Mouse (Mus musculus) adrenal gland, adult 8-10 months (tissue): ENCODE data around the gene Smoc1. TPM values are rescaled to one million over a fixed set of nuclear protein-coding genes. Genes with fewer than 3 reads are reported as not detected.

Source experiments
- DNase-seq: peaks from one replicate; pipeline ENCODE4 v3.0.0; 2022
- total RNA-seq, 4 experiments: library from RNA; stranded (reverse); gene quantifications; 2 replicates each; pipeline ENCODE4 v1.2.4; 2022

The Smoc1 gene
- total RNA-seq, 4 experiments from 2014 or later, result 130 to 186 (median 164) TPM

DNA sequence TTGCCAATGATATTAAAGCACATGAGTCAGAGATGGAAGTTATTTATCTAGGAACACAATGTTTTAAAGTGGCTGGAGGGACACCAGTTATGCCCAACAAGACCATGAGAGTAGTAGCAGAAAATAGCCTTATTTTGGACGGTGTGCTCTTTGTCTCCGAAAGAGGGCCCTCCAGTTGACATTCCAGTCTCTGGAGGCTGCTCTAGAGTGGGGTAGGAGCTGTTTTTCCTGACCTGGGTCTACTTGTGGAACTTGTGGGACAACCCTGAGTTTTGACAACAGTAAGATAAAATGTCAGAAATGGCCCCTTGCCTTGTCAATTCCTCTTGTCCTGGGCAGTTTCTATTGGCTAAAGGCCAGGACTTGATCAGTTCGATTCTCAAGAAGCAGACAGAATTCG, 104.5 kb downstream of the Smoc1 start:
- no peak for DNase-seq

DNA sequence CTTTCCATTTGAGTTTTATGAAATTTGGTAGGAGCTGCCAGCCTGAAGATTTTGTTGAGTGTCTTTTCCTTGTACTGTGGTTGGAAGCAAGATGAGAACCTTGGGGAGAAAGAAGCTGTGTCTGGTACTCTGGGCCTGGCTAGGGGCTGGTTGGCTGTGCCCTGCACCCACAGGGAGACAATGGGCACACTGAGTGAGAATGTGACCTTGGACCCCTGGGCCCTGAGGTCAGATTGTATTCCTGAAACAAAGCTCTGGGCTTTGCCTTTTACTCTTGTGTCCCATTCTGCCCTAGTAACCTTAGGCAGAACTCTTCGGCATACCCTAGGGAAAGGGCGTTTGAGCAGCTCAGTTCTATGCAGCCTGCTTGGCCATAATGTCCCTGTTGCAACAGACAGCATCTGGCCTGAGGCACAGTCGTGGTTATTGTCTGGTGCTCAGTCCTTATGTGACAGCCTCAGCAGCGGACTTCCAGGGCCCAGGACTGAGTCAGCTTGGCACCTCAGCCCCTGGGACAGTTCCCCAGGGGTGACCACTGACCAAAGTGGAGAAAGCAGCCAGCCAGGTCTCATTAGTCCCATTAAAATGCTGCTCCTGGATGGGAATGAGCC, 106.6 kb downstream of the Smoc1 start:
- DNase-seq, result no peak

DNA sequence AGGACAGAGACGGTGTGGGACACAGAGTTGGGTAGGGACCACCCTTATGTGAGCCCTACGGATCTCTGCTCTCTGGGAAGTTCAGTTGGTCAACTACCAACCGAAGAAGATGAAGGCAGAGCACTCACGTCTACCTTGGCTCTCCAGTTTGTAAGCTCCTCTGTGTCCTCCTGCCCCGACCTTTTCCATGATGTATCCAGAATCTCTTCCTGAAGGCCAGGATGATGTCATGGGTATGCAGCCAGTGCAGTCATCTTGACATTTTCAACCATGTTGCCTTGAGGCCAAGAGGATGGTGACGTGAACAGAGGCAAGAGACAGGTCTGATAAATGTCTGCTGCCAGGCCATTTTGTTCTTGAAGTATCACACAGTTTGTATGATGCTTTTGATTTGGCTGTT, 111.6 kb downstream of the Smoc1 start:
- DNase-seq, result peak; percentile 63

DNA sequence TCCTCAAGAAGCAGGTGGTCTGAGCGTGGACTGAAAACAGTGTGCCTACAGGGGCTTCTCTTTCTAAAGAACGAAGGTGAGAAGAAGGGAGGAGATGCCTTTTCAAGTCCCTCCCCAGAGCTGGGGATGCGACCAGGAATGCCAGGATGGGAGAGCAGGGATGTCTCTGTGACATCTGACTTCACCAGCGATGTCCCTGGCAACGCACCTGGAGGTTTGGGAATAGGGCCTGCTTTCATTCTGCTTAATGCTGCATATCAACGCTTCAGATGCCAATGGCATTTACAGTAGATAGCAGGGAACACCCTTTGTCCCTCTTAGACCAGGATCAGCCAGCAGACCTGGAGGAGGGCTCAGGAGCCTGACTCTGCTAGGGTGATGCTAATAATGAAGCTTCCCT, 112.9 kb downstream of the Smoc1 start:
- DNase-seq, result no peak

DNA sequence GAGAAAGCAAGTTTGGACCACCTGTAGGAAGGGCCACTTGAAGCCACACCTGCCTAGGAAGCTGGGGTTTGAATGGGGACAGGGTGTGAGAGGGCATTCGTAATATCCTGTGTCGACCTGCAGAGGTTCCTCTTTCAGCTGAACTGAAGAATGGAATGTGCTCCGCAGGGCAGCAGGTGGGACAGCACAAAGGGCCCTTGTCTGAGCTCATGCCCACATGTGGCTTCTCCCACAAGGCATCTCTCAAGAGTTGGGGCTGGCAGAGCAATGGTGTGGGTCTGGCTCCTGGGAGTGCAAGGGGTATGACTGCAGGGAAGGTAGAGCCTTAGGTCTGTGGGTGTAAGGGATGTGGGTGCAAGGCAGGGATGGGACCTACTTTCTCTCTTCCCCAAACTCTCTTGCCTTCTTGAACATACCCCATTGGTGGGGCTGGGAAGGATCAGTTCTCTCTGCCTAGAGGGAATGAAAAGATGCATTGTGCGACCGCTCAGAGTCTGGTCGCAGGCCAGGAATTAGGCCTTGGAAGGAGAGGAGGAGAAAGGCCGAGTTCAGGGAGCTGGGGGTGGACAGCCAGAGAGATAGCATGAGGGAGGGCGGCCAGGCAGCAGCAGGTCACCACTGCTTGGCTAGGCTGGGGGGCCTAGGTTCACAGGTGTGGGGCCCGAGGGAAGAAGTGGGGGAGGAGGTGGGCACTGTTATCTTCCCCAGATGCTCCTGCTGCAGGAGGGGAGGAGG, 114.2 kb downstream of the Smoc1 start:
- peak; percentile 63 for DNase-seq

DNA sequence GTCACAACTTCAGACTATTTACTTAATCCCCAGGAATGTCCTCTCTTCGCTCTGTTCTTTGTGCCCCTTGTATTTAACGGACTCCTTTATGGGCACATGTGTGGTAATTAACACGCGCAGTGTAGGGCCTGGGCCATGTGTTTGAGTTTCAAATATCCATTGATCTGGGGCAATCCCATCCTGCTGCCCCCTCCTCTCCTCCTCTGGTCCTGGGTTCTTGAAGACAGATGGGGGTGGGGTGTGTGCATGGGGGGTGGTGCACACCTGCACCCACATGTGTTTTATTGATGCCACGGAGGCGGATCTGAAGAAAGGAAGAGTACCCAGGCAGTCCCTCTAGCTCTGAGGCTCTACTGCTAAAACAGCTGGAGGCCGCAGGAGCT, 114.7 kb downstream of the Smoc1 start:
- DNase-seq, result no peak

DNA sequence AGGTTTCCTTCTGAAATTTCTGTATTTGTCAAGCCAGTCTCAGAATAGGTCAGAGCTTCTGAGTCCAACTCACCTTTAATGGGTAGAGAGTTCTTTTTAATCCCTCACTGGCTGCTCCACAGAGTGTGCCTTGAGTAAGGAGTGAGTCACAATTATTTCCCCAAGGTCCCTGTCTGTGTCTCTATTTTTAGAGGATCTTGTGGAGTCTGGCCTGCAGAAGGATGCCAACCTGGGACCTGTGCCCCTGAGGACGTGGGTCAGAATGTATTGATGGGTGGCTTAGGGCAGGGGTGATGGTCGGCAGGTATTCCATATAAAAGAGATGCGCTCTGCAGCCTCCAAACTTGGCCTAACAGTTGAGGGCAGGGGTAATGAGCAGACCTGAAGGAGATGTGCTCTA, 115.6 kb downstream of the Smoc1 start:
- no peak for DNase-seq

DNA sequence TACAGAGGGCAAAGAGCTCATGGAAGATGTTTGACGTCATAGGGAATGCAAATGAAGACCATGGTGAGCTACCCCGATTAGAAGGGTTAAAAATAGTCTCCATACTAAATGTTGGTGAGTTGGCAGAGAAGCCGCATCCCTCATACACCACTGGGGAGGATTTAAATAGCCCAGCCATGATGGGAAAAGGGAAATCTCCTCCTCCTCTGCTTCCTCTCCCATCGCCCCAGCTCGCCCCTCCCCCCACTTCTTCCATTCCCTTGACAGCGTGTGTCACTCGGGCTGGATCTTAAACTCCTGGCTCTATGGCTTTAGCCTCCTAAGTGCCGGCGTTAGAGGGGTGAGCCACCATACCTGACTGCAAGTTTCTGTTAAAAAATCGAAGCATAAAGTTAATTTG, 117.6 kb downstream of the Smoc1 start:
- DNase-seq, result no peak

DNA sequence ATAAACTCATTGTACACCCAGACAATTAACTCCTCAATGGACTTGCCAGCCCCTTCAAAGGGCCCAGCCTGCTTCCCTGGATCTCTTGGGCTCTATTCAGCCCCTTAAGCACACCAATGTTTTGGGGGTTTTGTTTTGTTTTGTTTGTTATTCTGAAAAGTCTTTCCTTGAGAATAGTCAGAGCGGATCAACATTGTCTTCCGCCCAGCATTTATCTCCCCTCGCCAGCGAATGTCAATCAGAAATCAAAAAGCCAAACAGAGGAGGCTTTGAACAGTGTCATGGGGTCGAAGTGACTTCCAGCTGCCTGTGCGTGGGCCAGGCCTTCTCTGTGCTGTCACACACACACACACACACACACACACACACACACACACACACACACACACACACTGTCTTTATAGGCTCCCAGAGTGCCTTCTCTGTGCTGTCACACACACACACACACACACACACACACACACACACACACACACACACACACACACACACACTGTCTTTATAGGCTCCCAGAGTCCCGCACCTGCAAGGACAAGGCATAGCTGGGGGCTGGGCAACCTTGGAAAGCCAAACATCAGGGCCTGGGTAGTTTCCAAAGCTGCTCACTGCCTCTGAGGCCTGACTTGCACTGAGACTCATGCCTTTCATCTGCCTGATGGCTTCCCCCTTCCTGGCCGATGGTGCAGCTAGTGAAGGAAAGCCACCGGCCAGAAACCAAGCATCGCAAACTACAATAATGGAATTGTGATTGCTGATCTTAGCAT, 120.0 kb downstream of the Smoc1 start:
- peak; percentile 74 for DNase-seq

DNA sequence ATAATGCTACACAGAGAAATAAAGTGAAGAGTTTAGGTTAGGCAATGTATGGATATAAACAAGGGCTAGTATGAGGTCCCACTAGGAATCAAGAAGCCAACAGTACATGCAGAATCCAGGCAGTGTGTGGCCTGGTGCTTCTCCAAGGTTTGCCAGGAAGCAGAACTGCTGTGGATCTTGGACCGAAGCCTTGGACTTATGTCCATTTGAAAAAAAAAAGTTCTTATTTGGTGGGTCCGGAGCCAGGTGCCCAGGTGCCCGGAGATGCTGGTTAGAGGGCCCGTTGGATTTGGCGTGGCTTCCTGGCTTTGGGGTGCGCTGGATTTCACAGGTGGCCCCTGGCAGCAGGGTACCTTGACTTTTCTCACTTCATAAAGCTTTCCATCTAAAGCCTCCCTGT, 121.3 kb downstream of the Smoc1 start:
- DNase-seq, result no peak

DNA sequence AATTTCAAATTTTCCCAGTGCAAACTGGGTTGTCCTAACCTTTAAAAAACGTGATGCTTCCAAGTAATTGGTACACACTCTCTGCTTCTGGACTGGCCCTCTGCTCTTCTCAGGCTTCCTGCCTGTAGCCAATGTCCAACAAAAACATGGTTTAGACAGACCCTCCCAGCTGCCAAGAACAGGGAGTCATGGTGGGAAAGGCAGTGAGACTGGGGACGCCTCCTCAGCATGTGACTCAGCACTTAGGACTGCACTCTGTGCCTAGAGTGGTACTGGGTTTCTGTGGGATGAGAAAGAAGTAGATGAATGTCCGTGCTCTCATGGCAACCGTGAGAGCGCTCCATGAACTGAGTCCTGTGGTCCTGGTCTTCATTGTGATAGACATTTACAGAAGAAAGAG, 124.3 kb downstream of the Smoc1 start:
- DNase-seq, result no peak

DNA sequence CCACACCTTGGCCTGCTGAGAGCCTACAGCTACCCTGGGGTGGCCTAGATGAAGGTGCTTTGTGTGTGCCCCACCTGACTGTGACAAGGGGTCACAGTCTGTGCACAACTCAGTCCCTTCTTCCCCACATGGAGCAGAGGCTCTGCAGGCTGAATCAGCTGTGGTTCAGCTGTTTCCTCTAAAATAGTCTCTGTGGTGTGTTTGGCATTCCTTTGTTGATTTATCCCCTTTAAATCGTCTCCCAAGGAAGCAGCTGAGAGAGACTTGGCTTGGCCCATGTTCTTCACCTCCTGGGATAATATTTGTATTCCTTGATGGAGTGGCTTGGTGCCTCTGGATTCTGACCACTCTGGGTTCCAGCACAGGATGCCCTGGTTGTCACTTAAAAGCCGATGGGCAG, 125.5 kb downstream of the Smoc1 start:
- DNase-seq, result no peak

DNA sequence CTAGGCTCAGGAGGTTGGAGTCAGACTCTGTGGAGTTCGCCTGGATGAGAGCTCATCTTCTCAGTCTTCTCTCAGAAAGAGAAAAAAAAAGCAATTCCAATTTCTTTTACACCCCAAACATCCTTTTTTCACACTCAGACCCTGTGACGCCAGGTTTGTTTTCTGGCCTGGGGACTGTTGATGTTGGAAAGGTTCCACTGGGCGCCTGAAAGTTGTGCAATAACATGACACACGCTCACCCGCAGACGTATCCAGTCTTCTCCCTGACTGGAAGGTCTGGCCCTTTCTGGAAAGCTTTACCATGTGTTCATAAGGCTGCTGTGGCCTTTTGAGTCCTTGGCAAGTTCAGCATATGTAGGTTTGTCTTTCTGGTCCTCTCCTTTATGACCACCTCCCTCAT, 129.1 kb downstream of the Smoc1 start:
- no peak for DNase-seq

DNA sequence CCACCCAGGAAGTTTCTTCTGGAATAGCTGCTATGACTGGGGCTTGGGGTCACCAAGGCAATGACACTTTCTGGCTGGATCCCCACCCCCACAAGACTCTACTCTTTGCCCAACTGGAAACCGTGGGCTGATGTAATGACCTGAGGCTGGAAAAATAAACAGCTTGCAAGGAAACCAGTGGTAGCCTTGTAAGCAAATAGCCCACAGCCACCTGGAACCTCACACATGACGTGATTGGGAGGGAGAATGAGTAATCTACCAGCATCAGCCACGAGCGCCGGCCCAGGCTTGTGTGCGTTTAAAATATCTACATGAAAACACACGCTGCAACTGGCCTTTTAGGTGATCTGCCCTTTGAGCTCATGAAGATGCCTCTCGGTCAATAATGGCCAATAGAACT, 130.2 kb downstream of the Smoc1 start:
- no peak for DNase-seq

DNA sequence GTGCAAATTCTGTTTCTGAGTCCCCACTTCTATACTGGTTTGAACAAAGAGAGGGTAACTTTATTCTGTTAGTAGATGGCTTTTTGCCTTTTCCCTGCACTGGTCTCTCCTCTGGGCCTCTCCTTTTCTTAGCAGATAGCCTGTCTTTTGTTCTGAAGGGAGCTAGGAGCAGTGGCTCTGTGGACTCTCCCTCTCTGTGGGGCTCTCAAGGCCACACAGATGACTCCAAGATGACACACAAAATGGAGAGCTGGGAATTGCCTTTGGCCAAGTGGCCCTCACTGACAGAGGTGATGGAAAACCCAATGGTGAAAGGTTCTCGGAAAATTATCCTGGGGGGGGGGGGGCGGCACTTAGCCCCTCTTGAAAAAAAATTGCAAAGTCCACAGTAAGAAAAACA, 133.3 kb downstream of the Smoc1 start:
- DNase-seq, result no peak

DNA sequence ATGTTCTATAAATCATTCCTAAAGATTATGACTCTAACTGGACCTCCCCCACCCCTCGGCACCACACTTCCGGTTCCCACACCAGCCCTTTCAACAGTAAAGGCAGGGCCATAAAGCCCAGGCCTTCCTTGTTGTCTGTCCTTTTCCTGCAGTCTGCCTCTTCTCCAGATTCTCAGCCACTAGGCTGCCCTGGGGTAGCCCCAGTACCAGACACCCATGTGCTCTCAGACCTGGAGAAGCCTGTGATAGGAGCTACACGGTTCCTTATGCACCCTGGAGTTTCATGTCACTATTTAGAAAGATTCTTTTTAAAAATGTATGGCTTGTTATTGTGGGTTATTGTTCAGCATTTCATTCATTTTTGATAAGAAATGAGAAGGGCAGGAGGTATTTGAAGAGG, 133.8 kb downstream of the Smoc1 start:
- DNase-seq, result no peak

DNA sequence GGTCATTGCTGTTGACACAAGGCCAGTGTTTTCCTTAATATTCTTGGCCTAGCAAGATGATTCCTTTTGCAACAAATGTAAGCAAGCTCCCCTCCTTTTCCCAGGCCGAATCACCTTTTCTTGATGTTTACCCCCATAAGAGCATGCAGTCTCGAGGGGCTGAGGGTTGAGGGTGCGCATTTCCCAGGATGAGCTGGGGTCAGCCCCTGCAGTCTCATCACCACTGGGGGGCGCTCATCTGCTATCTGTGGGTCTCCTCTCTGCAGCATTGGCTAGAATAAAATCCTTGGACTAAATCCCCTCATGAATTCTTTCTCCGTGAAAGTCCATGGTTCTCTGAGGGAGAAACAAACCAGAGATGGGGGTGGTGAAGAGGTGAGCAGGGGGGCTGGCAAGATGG, 134.2 kb downstream of the Smoc1 start:
- peak; percentile 61 for DNase-seq

DNA sequence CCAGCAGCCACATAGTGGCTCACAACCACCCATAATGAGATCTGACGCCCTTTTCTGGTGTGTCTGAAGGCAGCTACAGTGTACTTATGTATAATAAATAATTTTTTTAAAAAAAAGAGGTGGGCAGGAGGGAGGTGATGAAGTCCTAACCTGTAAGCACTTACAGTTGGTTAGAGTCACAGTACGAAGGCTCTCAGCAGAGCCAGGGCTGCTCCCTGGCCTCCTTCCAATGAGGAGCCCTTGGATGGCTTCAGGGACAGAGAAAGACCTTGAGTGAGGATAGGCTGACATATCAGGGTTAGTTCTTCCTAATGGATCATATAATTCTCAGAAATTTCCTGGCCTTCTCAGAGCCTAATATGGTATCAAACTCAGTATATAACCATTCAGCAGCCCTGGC, 134.7 kb downstream of the Smoc1 start:
- peak; percentile 91 for DNase-seq

DNA sequence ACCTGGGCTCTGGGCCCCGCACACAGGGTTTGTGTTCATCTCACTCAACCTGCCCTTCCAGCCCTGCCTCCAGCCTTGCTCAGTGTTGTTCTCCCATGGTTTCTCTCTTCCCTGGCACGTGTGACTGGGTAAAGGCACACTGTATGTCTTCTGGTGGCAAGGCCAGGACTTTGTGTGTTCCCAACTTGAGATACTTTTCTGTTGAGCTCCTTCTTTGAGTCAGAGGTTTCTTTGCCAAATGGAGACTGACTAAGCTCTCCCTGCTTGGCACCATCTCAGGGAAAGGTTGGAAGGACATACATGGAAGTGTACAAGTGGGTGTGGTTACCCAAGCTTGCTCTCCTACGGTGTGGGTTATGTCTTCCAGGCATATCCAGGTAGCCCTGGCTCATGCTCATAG, 136.5 kb downstream of the Smoc1 start:
- DNase-seq, result peak; percentile 69

DNA sequence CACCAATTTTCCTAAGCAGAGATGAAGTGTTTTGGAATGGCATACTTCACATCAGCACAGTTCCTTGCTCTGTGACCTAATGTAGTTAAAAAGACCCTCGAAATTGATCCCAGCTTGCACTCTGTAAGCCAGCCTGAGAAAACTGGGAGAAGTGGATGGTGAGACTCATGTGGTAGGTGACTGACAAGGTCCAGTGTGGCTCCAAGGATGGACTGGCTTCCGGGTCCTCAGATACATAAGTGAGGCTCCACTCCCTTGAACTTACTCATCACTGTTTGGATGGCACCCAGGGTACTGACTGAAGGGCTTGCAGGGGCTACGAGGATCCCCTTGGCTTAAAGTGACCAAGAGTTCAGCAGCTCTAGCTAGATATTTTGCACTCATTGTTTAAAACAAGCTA, 137.0 kb downstream of the Smoc1 start:
- DNase-seq, result no peak

DNA sequence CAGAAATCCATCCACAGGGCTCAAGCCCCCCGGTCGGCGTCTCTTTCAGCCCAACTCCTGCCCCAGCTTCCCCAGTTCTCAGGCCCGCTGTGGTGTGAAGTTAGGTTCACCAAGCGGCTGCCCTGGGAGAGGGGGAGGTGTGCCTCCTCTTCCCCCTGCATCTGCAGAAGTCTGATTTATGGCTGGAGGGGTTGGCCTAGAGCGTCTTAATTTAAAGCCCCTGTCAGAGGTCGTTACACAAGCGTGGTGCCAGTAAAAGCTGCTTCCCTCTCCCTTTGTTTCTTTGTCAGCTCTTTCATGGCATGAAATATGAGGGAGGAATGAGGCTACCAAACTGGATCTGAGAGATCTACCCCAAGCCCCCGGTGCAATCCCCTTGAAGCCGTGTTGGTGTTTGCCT, 139.5 kb downstream of the Smoc1 start:
- no peak for DNase-seq

DNA sequence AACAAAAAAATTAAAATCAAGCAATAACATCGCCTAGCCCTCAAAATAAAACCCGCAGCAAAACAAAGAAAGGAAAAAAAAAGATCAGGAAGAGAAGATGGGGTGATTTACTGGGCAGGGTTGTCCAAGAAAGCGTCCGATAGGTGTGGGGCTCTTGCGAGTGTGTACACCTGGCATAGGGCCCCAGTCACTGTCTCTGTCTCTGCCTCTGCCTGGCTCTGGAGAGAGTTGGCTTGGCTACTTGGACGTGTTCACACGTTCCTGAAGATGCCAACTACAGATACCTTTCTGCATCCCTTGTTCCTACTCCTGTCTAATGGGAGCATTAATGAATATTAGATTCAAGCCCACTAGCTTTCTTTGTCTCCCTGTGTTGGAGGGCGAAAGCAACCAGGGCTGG, 140.0 kb downstream of the Smoc1 start:
- DNase-seq, result no peak

DNA sequence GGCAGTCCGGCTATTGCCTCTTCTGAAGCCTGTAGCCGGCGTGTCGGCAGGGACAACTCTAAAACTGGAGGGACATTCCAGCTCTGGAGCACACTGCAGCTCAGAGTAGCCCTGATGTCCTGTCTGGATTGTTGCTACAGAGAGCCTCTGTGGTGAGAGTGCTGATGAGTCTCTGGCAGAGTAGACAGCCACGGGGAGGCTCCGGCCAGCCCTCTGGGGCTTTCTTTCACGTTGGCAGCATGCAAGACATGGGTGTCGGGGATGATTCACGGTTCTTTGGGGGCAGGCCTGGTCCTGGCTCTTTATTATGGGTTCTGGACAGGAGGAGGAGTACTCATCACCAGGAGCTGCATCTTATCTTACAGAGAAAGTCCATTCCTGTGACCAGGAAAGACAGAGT, 140.5 kb downstream of the Smoc1 start:
- DNase-seq, result no peak

DNA sequence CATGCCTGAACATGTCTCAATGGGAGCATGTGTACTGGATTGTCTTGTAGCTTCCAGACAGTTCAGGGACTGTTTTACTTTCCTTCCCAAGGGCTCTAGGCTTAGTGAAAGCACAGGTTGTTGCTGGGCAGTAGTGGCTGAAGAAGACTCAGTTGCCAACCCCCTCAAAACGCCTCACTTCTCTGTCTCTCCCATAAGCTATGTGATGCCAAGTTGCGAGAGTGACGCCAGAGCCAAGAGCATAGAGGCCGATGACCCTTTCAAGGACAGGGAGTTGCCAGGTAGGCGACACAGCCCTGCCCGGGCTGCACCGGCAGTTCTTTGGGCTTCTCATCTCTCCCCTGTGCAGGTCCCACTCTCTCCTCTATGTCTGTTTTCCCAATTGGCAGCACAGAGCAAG, 141.4 kb downstream of the Smoc1 start:
- no peak for DNase-seq
